Mouse (Mus musculus) spleen, postnatal 36 days (tissue): ENCODE data around the gene 4930438A08Rik.
"Not testable (repeated sequence)": the region's sequence is repeated elsewhere in the genome, so short reads cannot be mapped to it uniquely, and the experiment has no call there.

Experiments used
- DNase-seq, 2 experiments: peaks; one replicate each; pipeline ENCODE4 v3.0.0; 2022; ENCODE audit warnings: low spot score in 2 of 2, mixed read lengths in 1 of 2

4930438A08Rik gene

DNA sequence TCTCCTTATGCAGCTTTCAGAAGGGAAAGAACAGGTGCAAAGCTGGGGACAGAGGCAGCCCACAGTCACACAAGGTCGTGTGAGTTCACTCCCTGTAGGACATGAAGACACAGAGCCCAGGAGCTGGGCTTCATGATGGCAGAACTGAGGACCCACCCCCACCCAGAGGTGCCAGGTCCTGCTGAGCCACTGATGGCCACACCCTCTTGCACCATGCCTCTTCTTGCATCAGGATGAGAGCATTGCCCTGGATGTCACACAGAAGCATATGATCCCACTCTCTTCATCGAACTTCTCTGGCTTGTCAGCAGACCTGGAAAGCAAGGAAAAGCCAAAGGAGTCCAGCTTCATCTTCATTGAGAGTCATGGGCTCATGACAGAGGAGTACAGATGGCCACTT, at the start of gene 4930438A08Rik:
Gene 4930438A08Rik (plus strand): TSS at position 228 of the 400 bp plus-strand sequence.
- DNase-seq, result no peak

GRCm38 (mm10) chr11:58224872-58225271, 49.7 kb upstream of the 4930438A08Rik start:
- not testable (repeated sequence) for DNase-seq

- peak; percentile 55 to 62 for DNase-seq
Observed at GRCm38 (mm10) chr11:58225655-58226054, 48.9 kb upstream of the 4930438A08Rik start.

GRCm38 (mm10) chr11:58226425-58226824, 48.2 kb upstream of the 4930438A08Rik start:
- DNase-seq, result no peak

GRCm38 (mm10) chr11:58228021-58228420, 46.6 kb upstream of the 4930438A08Rik start:
- DNase-seq, result not testable (repeated sequence)

GRCm38 (mm10) chr11:58230396-58230910, 44.1 kb upstream of the 4930438A08Rik start:
- DNase-seq, result no peak

GRCm38 (mm10) chr11:58231156-58231555, 43.4 kb upstream of the 4930438A08Rik start:
- no peak for DNase-seq

- not testable (repeated sequence) for DNase-seq
Observed at GRCm38 (mm10) chr11:58234551-58234950, 40.0 kb upstream of the 4930438A08Rik start.

DNA sequence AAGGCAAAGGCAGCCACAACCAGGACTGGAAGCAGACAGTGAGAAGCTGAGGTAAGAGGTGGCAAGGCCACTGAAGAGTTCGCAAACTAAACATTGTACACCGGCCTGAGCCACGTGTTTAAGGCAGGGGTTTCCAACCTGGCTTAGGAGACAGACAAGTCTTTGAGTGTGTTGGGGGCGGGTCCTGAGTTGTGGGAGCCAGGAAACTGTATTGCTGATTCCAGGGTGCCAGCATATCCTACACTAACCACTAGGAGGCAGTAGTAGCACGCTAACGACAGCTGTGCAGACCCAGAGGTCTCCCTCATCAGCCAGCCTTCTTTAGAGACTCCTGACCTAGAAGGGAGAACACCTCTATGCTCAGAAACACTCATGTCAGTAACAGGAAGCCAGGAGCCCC, 39.4 kb upstream of the 4930438A08Rik start:
- DNase-seq, result peak in 1 of 2 experiments; percentile 32

DNA sequence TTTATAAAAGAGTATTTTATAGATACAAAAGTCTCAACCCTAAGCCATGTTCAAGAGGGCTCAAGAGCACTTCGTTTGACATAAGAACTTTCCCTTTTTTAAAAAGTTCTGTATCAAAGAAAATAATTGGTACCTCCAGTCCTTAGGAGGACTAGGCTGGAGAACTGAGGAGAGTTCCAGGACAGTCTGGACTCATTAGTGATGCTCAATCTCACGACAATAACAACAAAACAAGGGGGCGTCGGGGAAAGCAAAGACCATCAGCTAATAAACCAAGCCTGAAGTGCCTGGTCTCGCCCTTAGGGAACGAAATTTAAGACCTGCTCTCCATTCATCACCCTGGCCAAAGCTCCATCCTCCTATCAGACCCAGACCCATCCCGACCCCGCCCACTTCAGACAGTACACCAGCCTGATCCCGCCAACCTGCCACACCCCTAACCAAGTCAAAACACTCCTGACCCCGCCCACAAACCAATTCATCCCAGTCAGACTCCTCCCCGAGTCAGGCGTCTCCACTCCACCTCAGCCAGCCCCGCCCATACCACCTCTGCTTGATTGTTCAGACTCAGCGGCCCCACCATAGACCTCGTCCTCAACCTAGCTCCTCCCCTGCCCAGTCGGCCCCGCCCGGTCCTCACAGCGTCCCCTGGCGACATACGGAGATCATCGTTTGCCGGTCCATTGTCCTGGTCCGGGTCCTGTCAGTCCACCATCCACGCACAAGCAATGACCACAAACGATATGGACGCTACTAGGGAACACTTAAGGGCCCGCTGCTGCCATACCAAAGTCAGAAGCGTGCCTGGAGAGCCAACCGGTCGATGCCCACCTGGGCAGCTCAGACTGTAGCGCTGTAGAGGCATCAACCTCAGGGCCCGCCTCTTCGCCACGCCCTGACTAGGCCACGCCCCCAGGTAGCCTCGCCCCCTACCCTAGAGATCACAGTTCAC, 35.5 kb upstream of the 4930438A08Rik start:
- peak; percentile 63 to 69 for DNase-seq

GRCm38 (mm10) chr11:58247294-58247693, 27.3 kb upstream of the 4930438A08Rik start:
- DNase-seq, result no peak

DNA sequence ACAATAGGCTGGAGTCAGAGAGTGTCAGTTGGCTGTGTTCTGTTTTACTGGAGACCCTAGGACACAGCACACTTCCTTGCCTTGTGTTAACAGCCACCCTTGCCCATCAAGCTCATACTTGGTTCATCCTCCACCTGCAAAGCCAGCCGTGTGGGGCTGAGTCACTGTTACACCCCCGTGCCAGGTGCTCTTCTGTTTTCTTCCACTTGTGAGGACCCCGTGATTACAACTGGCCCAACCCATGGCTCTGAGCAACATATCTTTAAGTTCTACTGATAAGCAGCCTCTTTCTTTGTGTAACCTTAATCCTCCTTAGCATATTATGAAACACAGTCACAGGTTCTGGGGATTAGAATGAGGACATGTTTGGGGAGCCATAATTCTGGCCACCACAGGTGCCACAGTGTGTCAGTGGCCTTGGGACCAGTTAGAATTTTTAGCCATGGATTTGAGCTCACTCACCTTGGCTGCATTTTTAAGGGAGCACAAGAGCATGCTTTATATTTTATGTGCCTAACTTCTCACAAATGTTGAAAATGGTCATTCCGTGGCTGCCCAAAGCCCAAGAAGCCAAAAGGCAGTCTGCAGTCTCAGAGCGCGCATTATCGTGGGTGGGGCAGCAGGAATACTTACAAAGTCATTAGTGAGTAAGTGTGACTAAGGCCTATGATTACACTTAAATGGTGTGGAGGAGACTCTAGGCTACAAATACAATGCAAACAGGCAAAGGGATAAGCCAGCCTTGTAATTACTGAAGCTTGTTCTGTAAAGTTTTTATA, 25.2 kb upstream of the 4930438A08Rik start:
- no peak for DNase-seq

GRCm38 (mm10) chr11:58250550-58250949, 24.0 kb upstream of the 4930438A08Rik start:
- DNase-seq, result no peak

GRCm38 (mm10) chr11:58254411-58254810, 20.2 kb upstream of the 4930438A08Rik start:
- no peak for DNase-seq

DNA sequence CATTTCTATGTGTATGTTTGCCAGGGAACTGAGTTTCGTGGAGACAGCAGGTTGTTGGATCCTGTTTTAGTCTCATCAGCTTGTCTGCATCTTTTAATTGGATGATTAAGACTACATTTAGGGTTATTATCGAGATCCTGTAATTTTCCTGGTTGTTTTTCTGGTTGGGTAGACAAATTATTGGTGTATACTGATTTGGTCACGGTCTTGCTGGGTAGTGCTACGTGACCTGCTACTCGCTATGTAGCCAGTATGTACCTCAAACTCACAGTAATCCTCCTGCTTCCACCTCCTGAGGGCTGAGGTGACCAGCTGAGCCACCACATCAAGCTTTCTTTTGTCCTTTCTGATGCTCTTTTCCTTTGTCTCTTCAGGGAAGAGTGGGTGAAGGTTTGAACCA, 16.8 kb upstream of the 4930438A08Rik start:
- no peak for DNase-seq

GRCm38 (mm10) chr11:58260156-58260555, 14.4 kb upstream of the 4930438A08Rik start:
- no peak for DNase-seq

DNA sequence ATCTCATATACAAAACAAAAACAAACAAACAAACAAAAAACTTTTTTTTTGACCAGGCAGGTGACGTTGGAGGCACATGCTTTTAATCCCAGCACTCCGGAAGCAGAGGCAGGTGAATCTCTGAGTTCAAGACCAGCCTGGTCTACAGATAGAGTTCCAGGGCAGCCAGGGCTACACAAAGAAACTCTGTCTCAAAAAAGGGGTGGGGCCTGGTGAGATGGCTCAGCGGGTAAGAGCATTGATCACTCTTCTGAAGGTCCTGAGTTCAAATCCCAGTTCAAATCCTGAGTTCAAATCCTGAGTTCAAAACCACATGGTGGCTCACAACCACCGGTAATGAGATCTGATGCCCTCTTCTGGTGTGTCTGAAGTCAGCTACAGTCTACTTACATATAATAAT, 12.8 kb upstream of the 4930438A08Rik start:
- no peak for DNase-seq

DNA sequence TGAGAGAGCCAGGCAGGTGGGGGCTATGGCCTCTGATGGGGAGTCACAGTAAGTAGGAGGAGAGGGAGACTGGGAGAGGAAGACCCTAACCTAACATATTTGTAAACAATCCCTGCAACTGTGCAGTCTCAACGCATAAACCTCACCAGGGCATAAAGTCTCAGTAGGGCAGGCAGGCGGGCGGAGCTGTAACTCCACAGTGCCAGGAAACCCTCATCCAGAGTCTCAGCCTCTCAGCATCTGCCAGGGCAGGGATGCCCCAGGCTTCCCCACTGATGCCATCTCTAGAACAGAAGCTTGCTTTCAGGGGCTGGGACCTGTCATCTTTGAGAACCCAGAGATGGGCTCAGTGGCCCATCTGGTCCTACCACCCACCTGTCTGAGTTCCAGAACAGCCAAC, 12.3 kb upstream of the 4930438A08Rik start:
- no peak for DNase-seq

DNA sequence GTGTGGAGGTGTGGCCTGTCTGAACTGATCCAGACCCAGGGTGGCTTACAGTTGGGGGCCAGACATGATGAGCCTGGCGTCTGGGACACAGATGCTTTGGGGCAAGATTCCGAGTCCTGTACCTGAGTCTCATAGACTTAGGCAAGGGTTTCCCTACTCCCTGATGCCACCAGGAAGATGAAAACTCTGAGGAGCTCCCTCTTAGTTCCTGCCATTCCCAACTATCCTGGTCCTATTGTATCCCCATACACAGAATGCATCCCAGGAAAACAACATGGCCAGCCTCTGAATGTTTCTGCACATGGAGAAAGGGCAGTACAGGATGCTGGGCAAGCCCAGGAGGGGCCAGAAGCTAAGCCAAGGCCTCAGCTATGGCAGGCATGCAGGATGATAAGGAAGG, 11.1 kb upstream of the 4930438A08Rik start:
- DNase-seq, result no peak

DNA sequence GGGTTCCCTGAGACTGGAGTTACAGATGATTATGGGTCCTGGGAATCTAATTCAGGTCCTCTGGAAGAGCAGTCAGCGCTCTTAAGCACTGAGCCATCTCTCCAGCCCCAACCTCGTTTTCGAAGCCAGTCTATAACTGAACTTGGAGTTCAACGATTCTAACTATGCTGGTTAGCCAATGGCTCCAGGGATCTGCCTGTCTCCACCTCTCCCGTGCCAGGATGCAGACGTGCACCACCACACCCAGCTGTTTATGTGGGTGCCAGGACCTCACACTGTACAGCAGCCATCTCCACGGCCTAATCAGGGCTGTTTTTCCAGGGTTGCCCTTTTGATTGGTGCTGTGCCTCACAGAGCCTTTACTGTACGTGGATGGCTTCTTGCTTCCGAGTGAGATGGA, 10.1 kb upstream of the 4930438A08Rik start:
- no peak for DNase-seq

DNA sequence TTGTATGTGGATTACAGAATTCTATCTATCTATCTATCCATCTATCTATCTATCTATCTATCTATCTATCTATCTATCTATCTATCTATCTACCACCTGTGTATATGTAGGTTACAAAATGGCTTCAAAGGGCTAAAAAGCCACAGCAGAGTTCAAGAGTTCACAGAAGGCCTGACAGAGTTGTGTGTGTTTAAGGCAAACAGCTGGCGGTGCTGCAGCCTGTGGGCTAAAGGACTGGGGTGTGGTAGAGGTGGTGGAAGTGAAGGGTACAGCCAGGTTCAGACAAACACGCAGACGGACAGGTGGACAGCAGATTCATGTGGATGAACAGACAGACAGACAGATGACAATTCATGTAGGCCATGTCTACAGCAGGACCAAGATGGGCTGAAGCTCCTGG, 6.3 kb upstream of the 4930438A08Rik start:
- DNase-seq, result no peak

DNA sequence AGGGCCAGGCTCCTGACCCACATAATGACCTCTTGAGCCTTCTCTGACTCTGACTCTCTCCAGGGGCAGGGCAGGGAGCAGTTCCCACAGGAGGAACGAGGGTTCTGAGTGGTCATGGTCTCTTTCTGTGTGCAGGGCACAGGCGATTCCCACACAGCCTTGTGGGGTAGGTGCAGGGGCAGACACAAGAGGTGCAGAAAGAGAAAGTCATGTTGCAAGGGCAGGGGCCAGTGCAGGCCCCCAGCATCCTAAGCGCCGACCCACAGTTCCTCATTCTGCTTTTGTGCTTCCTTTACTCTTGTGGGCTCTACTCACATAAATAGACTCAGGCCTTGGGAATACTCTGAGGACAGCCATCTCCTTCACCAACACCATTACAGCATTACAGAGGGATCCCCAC, 1.2 kb downstream of the 4930438A08Rik start:
- DNase-seq, result no peak
